Mouse (Mus musculus) heart, adult 2 months (tissue): ENCODE results near the gene Csmd2.

Source experiments
- CTCF ChIP-seq: fragments of 200-600 bp; IDR thresholded peaks from 2 replicates; pipeline ENCODE4 v1.8.1; 2022; ENCODE audit warnings: antibody characterized with exemption, mild to moderate bottlenecking, moderate library complexity
- EP300 ChIP-seq: fragments of 200-500 bp; IDR thresholded peaks from 2 replicates; pipeline ENCODE4 v1.6.1; 2011; ENCODE audit warnings: low read depth, low read length, control low read depth; ENCODE audit not compliant: insufficient read depth
- POLR2A ChIP-seq: fragments of 200-500 bp; IDR thresholded peaks from 2 replicates; pipeline ENCODE4 v1.6.1; 2011; ENCODE audit warnings: mild to moderate bottlenecking, low read depth, low read length, control low read depth; ENCODE audit not compliant: insufficient read depth

GRCm38 (mm10) chr4:128441228-128441627 lies 453.6 kb downstream of the Csmd2 start:
- TF ChIP-seq CTCF (no peak), POLR2A (no peak), EP300 (no peak)
